ENCODE assay signal across 8 mouse cellular contexts in genomic region chr7:108944002-108944401, GRCm38 (mm10). TPM values are rescaled to one million over a fixed set of nuclear protein-coding genes. Genes with fewer than 3 reads are reported as not detected.
DNase-seq lines count a peak whose midpoint lies in the region; ATAC-seq and TF ChIP-seq lines count a peak whose summit lies in the region.

No protein-coding gene starts in this region.

- intact Hi-C loops in heart, adult 2 months (cut with DNase I): no loop called here

- peak; percentile 78 for TF ChIP-seq CTCF in heart, adult 2 months (IDR thresholded peaks at IDR 0.05)

- no peak overlapping the region for H3K4me2 ChIP-seq in limb, embryonic 13.5 days (replicated peaks)
- no peak overlapping the region for H3K4me2 ChIP-seq in midbrain, embryonic 16.5 days (ENCODE audit: low read length)

- no peaks in the 10 kb centered on the region for H3K79me2 ChIP-seq in heart, adult 2 months (replicated peaks; ENCODE audit: control insufficient read depth, insufficient read depth, low read length)

- no peaks in the 10 kb centered on the region for H3K9me3 ChIP-seq in heart, embryonic 10.5 days
- no peaks in the 10 kb centered on the region for H3K9me3 ChIP-seq in limb, embryonic 13.5 days
- no peaks in the 10 kb centered on the region for H3K9me3 ChIP-seq in midbrain, embryonic 16.5 days (replicated peaks; ENCODE audit: control insufficient read depth, low read length, poor library complexity, severe bottlenecking)

- 7% methylated on average over 2 of the region's 2 CpGs for WGBS in heart, adult 2 months
- WGBS in heart, embryonic 10.5 days: 6% methylated on average over 2 of the region's 2 CpGs
- WGBS in limb, embryonic 13.5 days: 9% methylated on average over 2 of the region's 2 CpGs
- 5% methylated on average over 2 of the region's 2 CpGs for WGBS in midbrain, embryonic 16.5 days

- no peaks in the 10 kb centered on the region for H3K27me3 ChIP-seq in heart, adult 2 months (ENCODE audit: control insufficient read depth, insufficient read depth, low read length)
- peaks cover 11% of the 10 kb centered on the region; the same call in 1 of the 2 replicates for H3K27me3 ChIP-seq in heart, embryonic 10.5 days (ENCODE audit: insufficient read depth, poor library complexity, severe bottlenecking)
- H3K27me3 ChIP-seq in limb, embryonic 13.5 days: peaks cover 4% of the 10 kb centered on the region
- H3K27me3 ChIP-seq in midbrain, embryonic 16.5 days (ENCODE audit: control insufficient read depth, insufficient read depth, low read depth, low read length): no peaks in the 10 kb centered on the region

- H3K9ac ChIP-seq in heart, adult 2 months (ENCODE audit: low read depth, low read length): no peak overlapping the region
- no peak overlapping the region for H3K9ac ChIP-seq in limb, embryonic 13.5 days
- no peak overlapping the region for H3K9ac ChIP-seq in midbrain, embryonic 16.5 days (ENCODE audit: low read depth, low read length)

- TF ChIP-seq POLR2A in heart, adult 2 months (IDR thresholded peaks at IDR 0.05; ENCODE audit: insufficient read depth, low read depth, low read length): no peak

- H3K27ac ChIP-seq in heart, adult 2 months: no peak overlapping the region
- H3K27ac ChIP-seq in heart, embryonic 10.5 days: no peak overlapping the region
- H3K27ac ChIP-seq in limb, embryonic 13.5 days: no peak overlapping the region
- no peak overlapping the region for H3K27ac ChIP-seq in midbrain, embryonic 16.5 days (ENCODE audit: low read length)

- peak; percentile 22; the same call in 1 of the 2 replicates for ATAC-seq in limb, embryonic 13.5 days (ENCODE audit: low FRiP score, low read depth)
- ATAC-seq in midbrain, embryonic 16.5 days: peak; percentile 76

- DNase-seq in heart, adult 2 months: peak in 1 of 2 experiments; percentile 10
- DNase-seq in heart, embryonic 10.5 days (ENCODE audit: low spot score): no peak
- DNase-seq in ES-CJ7 (ENCODE audit: low read depth, low spot score): peak; percentile 75
- peak; percentile 75 for DNase-seq in cerebellum, adult 9-10 months
- peak; percentile 40 for DNase-seq in heart, postnatal 4 days
- DNase-seq in urinary bladder, postnatal 4 days (ENCODE audit: low spot score in 2 of 2): no peak

- H3K4me3 ChIP-seq in heart, adult 2 months: no peak overlapping the region
- no peak overlapping the region for H3K4me3 ChIP-seq in heart, embryonic 10.5 days
- no peak overlapping the region for H3K4me3 ChIP-seq in limb, embryonic 13.5 days
- no peak overlapping the region for H3K4me3 ChIP-seq in midbrain, embryonic 16.5 days (ENCODE audit: low read depth, low read length)

- TF ChIP-seq EP300 in heart, adult 2 months (IDR thresholded peaks at IDR 0.05; ENCODE audit: insufficient read depth, low read depth, low read length): no peak

- H3K4me1 ChIP-seq in heart, adult 2 months (ENCODE audit: control insufficient read depth, insufficient read depth, low read length): no peaks in the 10 kb centered on the region
- H3K4me1 ChIP-seq in heart, embryonic 10.5 days: no peaks in the 10 kb centered on the region
- no peaks in the 10 kb centered on the region for H3K4me1 ChIP-seq in limb, embryonic 13.5 days
- H3K4me1 ChIP-seq in midbrain, embryonic 16.5 days (ENCODE audit: control insufficient read depth, insufficient read depth, low read length): no peaks in the 10 kb centered on the region

- H3K36me3 ChIP-seq in heart, adult 2 months (ENCODE audit: control insufficient read depth, insufficient read depth, low read length): no peaks in the 10 kb centered on the region
- H3K36me3 ChIP-seq in heart, embryonic 10.5 days: peaks cover 53% of the 10 kb centered on the region
- peaks cover 65% of the 10 kb centered on the region for H3K36me3 ChIP-seq in limb, embryonic 13.5 days
- peaks cover 30% of the 10 kb centered on the region for H3K36me3 ChIP-seq in midbrain, embryonic 16.5 days (ENCODE audit: control insufficient read depth, insufficient read depth, low read length)

RNA-seq across cellular contexts. Expression of gene Tub, which starts 6.1 kb away (rescaled TPM):
- under 1 TPM; 0.26 to 0.52 TPM for total RNA-seq in heart, adult 2 months (2021)
- 0.45 and 1.2 TPM in 2 replicates for polyA plus RNA-seq in heart, adult 2 months (2012; rRNA removed)
- polyA plus RNA-seq in heart, embryonic 10.5 days (2016; fragmentation: Nextera tagmentation; extraction: Ambion mirVana): 0.25 and 0.88 TPM in 2 replicates
- under 1 TPM; 0.81 to 0.83 TPM for total RNA-seq in heart, postnatal 4 days (2021)
- 3.4 and 4.1 TPM in 2 replicates for polyA plus RNA-seq in limb, embryonic 13.5 days (2015; fragmentation: Nextera tagmentation; extraction: Ambion mirVana)
- 62.1 and 66.0 TPM in 2 replicates for polyA plus RNA-seq in midbrain, embryonic 16.5 days (2015; fragmentation: Nextera tagmentation; extraction: Ambion mirVana)

RNA-seq across cellular contexts. Expression of gene Eif3f, which starts 9.8 kb away (rescaled TPM):
- total RNA-seq in heart, adult 2 months (2021): 10 to 100 TPM; 78.6 to 97.2 TPM
- 72.1 and 72.8 TPM in 2 replicates for polyA plus RNA-seq in heart, adult 2 months (2012; rRNA removed)
- 49.3 and 61.1 TPM in 2 replicates for polyA plus RNA-seq in heart, embryonic 10.5 days (2016; fragmentation: Nextera tagmentation; extraction: Ambion mirVana)
- 100 to 1,000 TPM; 126 to 127 TPM for total RNA-seq in heart, postnatal 4 days (2021)
- 89.8 and 97.5 TPM in 2 replicates for polyA plus RNA-seq in limb, embryonic 13.5 days (2015; fragmentation: Nextera tagmentation; extraction: Ambion mirVana)
- polyA plus RNA-seq in midbrain, embryonic 16.5 days (2015; fragmentation: Nextera tagmentation; extraction: Ambion mirVana): 60.9 and 62.8 TPM in 2 replicates

RNA-seq across cellular contexts. Expression of gene Nlrp10, which starts 14.0 kb away (rescaled TPM):
- 10 to 100 TPM; 17.4 to 21.0 TPM for total RNA-seq in heart, adult 2 months (2021)
- 8.1 and 14.4 TPM in 2 replicates for polyA plus RNA-seq in heart, adult 2 months (2012; rRNA removed)
- polyA plus RNA-seq in heart, embryonic 10.5 days (2016; fragmentation: Nextera tagmentation; extraction: Ambion mirVana): 1.9 and 3.8 TPM in 2 replicates
- total RNA-seq in heart, postnatal 4 days (2021): 10 to 100 TPM; 16.4 to 17.6 TPM
- polyA plus RNA-seq in limb, embryonic 13.5 days (2015; fragmentation: Nextera tagmentation; extraction: Ambion mirVana): 0.38 and 0.57 TPM in 2 replicates
- not detected in 2 replicates for polyA plus RNA-seq in midbrain, embryonic 16.5 days (2015; fragmentation: Nextera tagmentation; extraction: Ambion mirVana)

RNA-seq across cellular contexts. Expression of gene Olfr519, which starts 49.8 kb away (rescaled TPM):
- total RNA-seq in heart, adult 2 months (2021): not detected
- polyA plus RNA-seq in heart, adult 2 months (2012; rRNA removed): not detected in 2 replicates
- not detected in 2 replicates for polyA plus RNA-seq in heart, embryonic 10.5 days (2016; fragmentation: Nextera tagmentation; extraction: Ambion mirVana)
- not detected for total RNA-seq in heart, postnatal 4 days (2021)
- polyA plus RNA-seq in limb, embryonic 13.5 days (2015; fragmentation: Nextera tagmentation; extraction: Ambion mirVana): not detected in 2 replicates
- not detected in 2 replicates for polyA plus RNA-seq in midbrain, embryonic 16.5 days (2015; fragmentation: Nextera tagmentation; extraction: Ambion mirVana)

RNA-seq across cellular contexts. Expression of gene Olfr518, which starts 59.2 kb away (rescaled TPM):
- total RNA-seq in heart, adult 2 months (2021): not detected
- polyA plus RNA-seq in heart, adult 2 months (2012; rRNA removed): not detected in 2 replicates
- polyA plus RNA-seq in heart, embryonic 10.5 days (2016; fragmentation: Nextera tagmentation; extraction: Ambion mirVana): not detected in 2 replicates
- total RNA-seq in heart, postnatal 4 days (2021): not detected
- not detected in 2 replicates for polyA plus RNA-seq in limb, embryonic 13.5 days (2015; fragmentation: Nextera tagmentation; extraction: Ambion mirVana)
- polyA plus RNA-seq in midbrain, embryonic 16.5 days (2015; fragmentation: Nextera tagmentation; extraction: Ambion mirVana): not detected in 2 replicates

Comparison
In these comparisons a context has a peak if more than half of its experiments do, and no peak if none do; other contexts are left out.
1. DNase-seq: peak in ES-CJ7 (single experiment), cerebellum, adult 9-10 months (single experiment) and heart, postnatal 4 days (single experiment); none in heart, embryonic 10.5 days (single experiment) and urinary bladder, postnatal 4 days (0 of 2).
2. RNA of gene Tub, which starts 6.1 kb away (polyA plus RNA-seq): 62.1 to 66.0 TPM in midbrain, embryonic 16.5 days; 3.4 to 4.1 TPM in limb, embryonic 13.5 days, 0.25 to 0.88 TPM in heart, embryonic 10.5 days and 0.45 to 1.2 TPM in heart, adult 2 months; every median in the first group is over 10 times any median in the second.